Mouse (Mus musculus) lung, postnatal 0 days (tissue): ENCODE data around the gene Dpp9. TPM values are rescaled to one million over a fixed set of nuclear protein-coding genes. Genes with fewer than 3 reads are reported as not detected.

ENCODE experiments used
- ATAC-seq: fragments of 200-750 bp; cut with Nextera tagmentation; 2 replicates; pipeline ENCODE4 v1.8.0; 2017; ENCODE audit warnings: moderate library complexity
- DNase-seq: peaks from one replicate; pipeline ENCODE4 v3.0.0-alpha.2; 2016; ENCODE audit warnings: low spot score
- H3K27ac ChIP-seq: fragments of 300-500 bp; sonication (generic); 2 replicates; pipeline ENCODE4 v1.5.1; 2014; ENCODE audit warnings: antibody characterized with exemption, mild to moderate bottlenecking, low read length, mixed read lengths
- H3K27me3 ChIP-seq: fragments of 300-500 bp; sonication (generic); replicated peaks from 2 replicates; pipeline ENCODE4 v1.6.1; 2014; ENCODE audit warnings: low read length, mixed read lengths; ENCODE audit not compliant: insufficient read depth
- H3K36me3 ChIP-seq: fragments of 300-500 bp; sonication (generic); 2 replicates; pipeline ENCODE4 v1.6.1; 2014; ENCODE audit warnings: low read length, mixed read lengths; ENCODE audit not compliant: insufficient read depth
- H3K4me1 ChIP-seq: fragments of 300-500 bp; sonication (generic); 2 replicates; pipeline ENCODE4 v1.6.1; 2014; ENCODE audit warnings: antibody characterized with exemption, low read depth, low read length, mixed read lengths; ENCODE audit not compliant: insufficient read depth
- H3K4me2 ChIP-seq: fragments of 300-500 bp; sonication (generic); replicated peaks from 2 replicates; pipeline ENCODE4 v1.6.1; 2014; ENCODE audit warnings: low read depth, mild to moderate bottlenecking, low read length, moderate library complexity, mixed read lengths
- H3K4me3 ChIP-seq: fragments of 300-500 bp; sonication (generic); 2 replicates; pipeline ENCODE4 v1.5.1; 2014; ENCODE audit warnings: low read depth, low read length
- H3K9ac ChIP-seq: fragments of 300-500 bp; sonication (generic); replicated peaks from 2 replicates; pipeline ENCODE4 v1.6.1; 2014; ENCODE audit warnings: low read depth, mild to moderate bottlenecking
- H3K9me3 ChIP-seq: fragments of 300-500 bp; sonication (generic); 2 replicates; pipeline ENCODE4 v1.6.1; 2016; ENCODE audit warnings: low read length, mixed read lengths
- CTCF ChIP-seq: IDR thresholded peaks from 2 replicates; pipeline ENCODE4 v1.5.1; 2016; ENCODE audit warnings: antibody characterized with exemption, mild to moderate bottlenecking
- EP300 ChIP-seq: IDR thresholded peaks from 2 replicates; pipeline ENCODE4 v1.6.1; 2016; ENCODE audit warnings: antibody characterized with exemption, mild to moderate bottlenecking, control low read depth
- WGBS: fragments of 180-500 bp; shearing (Covaris S2); extraction: QIAGEN DNeasy Blood & Tissue Kit; methylation state at CpG from one replicate; pipeline ENCODE4 v1.1.7; 2014; 5-methylcytosine and 5-hydroxymethylcytosine counted together
- polyA plus RNA-seq: library from polyadenylated mRNA; unstranded; fragments of >200 nt; fragmentation: Nextera tagmentation; extraction: Ambion mirVana; gene quantifications from 2 replicates; pipeline ENCODE4 v1.2.1, GENCODE M21; 2015

The Dpp9 gene
- polyA plus RNA-seq, 1 experiment from 2014 or later: 25.7 TPM

GRCm38 (mm10) chr17:56217670-56218069, 1.0 kb downstream of the Dpp9 start:
- H3K27me3 ChIP-seq: no peaks in the 10 kb centered on the region
- ATAC-seq (no peak), DNase-seq (no peak)
- H3K9ac ChIP-seq: peak overlapping the region; percentile 82
- no peak for TF ChIP-seq EP300
- H3K36me3 ChIP-seq: no peaks in the 10 kb centered on the region
- peaks cover 10% of the 10 kb centered on the region for H3K4me1 ChIP-seq
- H3K4me3 ChIP-seq: peak overlapping the region; percentile 77
- peak overlapping the region; percentile 81 for H3K4me2 ChIP-seq
- H3K9me3 ChIP-seq: no peaks in the 10 kb centered on the region
- WGBS: 59% methylated on average over 13 of the region's 13 CpGs
- H3K27ac ChIP-seq: peak overlapping the region; percentile 94; the same call in 1 of the 2 replicates

- 80% methylated on average over 1 of the region's 1 CpGs for WGBS
- no peak for ATAC-seq
- TF ChIP-seq CTCF (no peak), EP300 (no peak)
- Histone ChIP-seq H3K36me3 (0 out of 2 replicates have a peak, but pooled peaks cover 23% of the 10 kb centered on the region), H3K9me3 (no peaks in the 10 kb centered on the region), H3K4me2 (no peak overlapping the region), H3K27me3 (no peaks in the 10 kb centered on the region), H3K27ac (no peak overlapping the region), H3K9ac (no peak overlapping the region), H3K4me1 (peaks cover 10% of the 10 kb centered on the region), H3K4me3 (no peak overlapping the region)
- no peak for DNase-seq
Observed at GRCm38 (mm10) chr17:56214229-56214628, 4.5 kb downstream of the Dpp9 start.

GRCm38 (mm10) chr17:56212676-56213075, 6.0 kb downstream of the Dpp9 start:
- Histone ChIP-seq H3K9me3 (no peaks in the 10 kb centered on the region), H3K9ac (no peak overlapping the region), H3K4me1 (peaks cover 6% of the 10 kb centered on the region), H3K27ac (peak overlapping the region; percentile 64), H3K27me3 (no peaks in the 10 kb centered on the region), H3K36me3 (0 out of 2 replicates have a peak, but pooled peaks cover 23% of the 10 kb centered on the region), H3K4me2 (no peak overlapping the region; the same call in 1 of the 2 replicates), H3K4me3 (no peak overlapping the region)
- 26% methylated on average over 6 of the region's 6 CpGs for WGBS
- peak; percentile 66 for DNase-seq
- ATAC-seq: peak; percentile 30
- no peak for TF ChIP-seq EP300
- TF ChIP-seq CTCF: no peak; the same call in 1 of the 2 replicates

- Histone ChIP-seq H3K4me1 (no peaks in the 10 kb centered on the region; the same call in 1 of the 2 replicates), H3K27ac (0 out of 2 replicates have a peak overlapping the region, but pooled peaks have one; percentile 20), H3K9ac (no peak overlapping the region), H3K4me3 (no peak overlapping the region), H3K27me3 (no peaks in the 10 kb centered on the region), H3K36me3 (0 out of 2 replicates have a peak, but pooled peaks cover 28% of the 10 kb centered on the region), H3K4me2 (no peak overlapping the region), H3K9me3 (no peaks in the 10 kb centered on the region)
- TF ChIP-seq CTCF (no peak), EP300 (no peak)
- no peak for ATAC-seq
- no peak for DNase-seq
- WGBS: 59% methylated on average over 2 of the region's 2 CpGs
Observed at GRCm38 (mm10) chr17:56211090-56211489, 7.6 kb downstream of the Dpp9 start.

- peaks cover 46% of the 10 kb centered on the region for H3K36me3 ChIP-seq
Observed at GRCm38 (mm10) chr17:56208821-56209220, 9.9 kb downstream of the Dpp9 start.

GRCm38 (mm10) chr17:56207963-56208530, 10.7 kb downstream of the Dpp9 start:
- no peak; the same call in 1 of the 2 replicates for TF ChIP-seq EP300
- no peak for TF ChIP-seq CTCF
- Histone ChIP-seq H3K27me3 (no peaks in the 10 kb centered on the region), H3K9me3 (no peaks in the 10 kb centered on the region), H3K4me2 (no peak overlapping the region), H3K4me1 (no peaks in the 10 kb centered on the region; the same call in 1 of the 2 replicates), H3K36me3 (peaks cover 53% of the 10 kb centered on the region), H3K4me3 (no peak overlapping the region), H3K9ac (no peak overlapping the region), H3K27ac (peak overlapping the region; percentile 92)
- ATAC-seq: no peak
- peak; percentile 39 for DNase-seq
- 85% methylated on average over 9 of the region's 9 CpGs for WGBS

More at GRCm38 (mm10) chr17:56208821-56209220, 9.9 kb downstream of the Dpp9 start:
- Histone ChIP-seq H3K9ac (no peak overlapping the region), H3K27ac (peak overlapping the region; percentile 92), H3K9me3 (no peaks in the 10 kb centered on the region), H3K4me2 (no peak overlapping the region), H3K27me3 (no peaks in the 10 kb centered on the region), H3K4me3 (no peak overlapping the region), H3K4me1 (no peaks in the 10 kb centered on the region; the same call in 1 of the 2 replicates)
- DNase-seq (peak; percentile 90), ATAC-seq (peak; percentile 62)
- WGBS: 70% methylated on average over 3 of the region's 3 CpGs
- TF ChIP-seq EP300 (peak; percentile 50; the same call in 1 of the 2 replicates), CTCF (no peak)
